Mouse (Mus musculus) layer of hippocampus, postnatal 25 days (tissue): ENCODE data around the gene Ltbp3. TPM values are rescaled to one million over a fixed set of nuclear protein-coding genes. Genes with fewer than 3 reads are reported as not detected.

ENCODE experiments used
- DNase-seq, 2 experiments: peaks; one replicate each; pipeline ENCODE4 v3.0.0; 2022; ENCODE audit warnings: mixed read lengths in 2 of 2, low spot score in 1 of 2; ENCODE audit errors: extremely low spot score in 1 of 2
- total RNA-seq, 2 experiments: library from RNA; stranded (reverse); gene quantifications; 2 replicates each; pipeline ENCODE4 v1.2.3; 2021

Gene Ltbp3
- total RNA-seq, 2 experiments from 2014 or later = 23.8 to 26.8 TPM

DNA sequence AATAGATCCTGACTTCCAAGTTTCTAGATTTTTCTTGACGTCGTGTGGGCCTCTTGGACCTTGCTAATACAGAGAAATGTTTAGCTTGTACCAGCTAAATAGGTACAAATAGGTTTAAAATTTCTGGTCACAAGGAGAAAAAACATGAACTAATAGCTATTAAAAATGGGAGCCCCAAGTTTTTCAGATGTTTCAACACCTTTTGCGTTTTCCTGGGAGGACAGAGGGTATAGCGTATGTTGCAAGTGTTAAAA, 62.0 kb downstream of the Ltbp3 start:
- no peak for DNase-seq

DNA sequence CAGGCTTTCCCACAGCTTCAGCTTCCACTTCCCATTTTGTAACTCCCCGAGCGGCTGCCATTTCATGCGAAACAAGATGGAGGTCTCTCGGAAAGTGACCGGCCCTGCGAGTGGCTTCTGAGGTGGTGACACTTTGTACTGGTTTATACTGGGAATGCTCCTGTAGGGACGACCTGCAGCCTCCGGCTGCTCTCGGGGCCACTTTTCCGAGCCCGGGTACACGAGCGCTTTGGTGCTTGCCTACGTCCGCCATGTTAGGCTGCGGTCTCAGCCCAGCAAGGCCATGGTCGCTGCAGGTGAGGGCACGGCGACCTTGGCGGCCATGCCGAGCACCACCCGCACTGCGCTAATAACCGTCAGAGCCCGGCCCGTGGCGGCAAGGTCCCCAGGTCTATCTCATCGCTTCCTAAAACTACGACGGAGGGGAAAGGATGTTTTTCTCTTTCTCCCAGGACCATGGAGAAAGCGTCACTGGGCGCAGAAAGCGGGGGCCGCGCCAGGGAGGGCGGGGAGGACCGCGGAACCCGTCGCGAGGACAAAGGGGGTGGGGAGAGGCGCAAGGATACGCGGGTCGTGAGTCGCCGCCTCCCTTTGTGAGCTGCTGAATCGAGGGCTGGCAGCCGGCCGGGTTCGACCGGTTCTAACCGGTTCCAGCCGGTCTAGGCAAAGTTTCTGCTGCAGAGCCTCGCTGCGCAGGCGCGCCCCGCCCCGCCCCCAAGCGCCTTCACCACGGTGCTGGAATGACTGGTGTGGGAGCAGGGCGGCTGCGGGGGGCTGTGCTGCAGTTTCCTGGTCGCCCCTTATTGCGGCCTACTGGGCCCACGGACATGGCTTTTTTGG, 62.6 kb downstream of the Ltbp3 start:
- peak; percentile 98 to 99 for DNase-seq

GRCm38 (mm10) chr19:5803881-5804279, 63.2 kb downstream of the Ltbp3 start:
- no peak for DNase-seq

DNA sequence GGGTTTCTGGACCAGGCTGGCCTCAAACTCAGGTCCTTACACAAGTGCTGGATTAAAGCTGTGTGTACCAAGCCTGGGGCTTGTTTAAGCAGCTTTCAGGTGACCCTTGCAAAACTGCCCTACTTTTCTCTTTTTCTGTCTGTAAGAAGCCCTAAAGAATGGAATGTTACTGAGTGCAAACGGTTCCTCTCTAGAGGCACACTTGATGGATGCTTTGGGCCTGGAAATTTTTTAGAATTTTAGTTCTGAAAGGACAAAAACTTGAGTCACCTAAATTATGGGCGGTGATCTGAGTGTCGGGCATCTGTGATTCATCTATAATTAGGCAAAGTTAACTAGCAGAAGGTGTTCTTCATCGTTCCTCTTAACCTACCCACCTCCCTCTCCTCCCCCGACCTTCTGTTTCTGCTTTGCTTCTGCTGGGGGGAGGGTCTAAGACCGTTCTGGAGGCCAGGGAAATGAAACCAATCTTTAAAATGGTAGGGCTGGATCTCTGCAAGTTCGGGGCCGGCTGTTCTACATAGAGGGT, 63.7 kb downstream of the Ltbp3 start:
- no peak for DNase-seq

GRCm38 (mm10) chr19:5806051-5806808, 65.5 kb downstream of the Ltbp3 start:
- no peak for DNase-seq

- DNase-seq = no peak
Observed at GRCm38 (mm10) chr19:5806809-5807205, 66.1 kb downstream of the Ltbp3 start.

- DNase-seq = no peak
Observed at GRCm38 (mm10) chr19:5807740-5808139, 67.0 kb downstream of the Ltbp3 start.

Other genes starting within 250 kb of the Ltbp3 start
- gene 1700020D05Rik, start 237.1 kb upstream of the Ltbp3 start, total RNA-seq = 1 to 10 TPM; 4.5 to 9.2 TPM
- gene Snx32, start 230.4 kb upstream of the Ltbp3 start, total RNA-seq = 10 to 100 TPM; 78.0 to 86.5 TPM
- not detected for gene Ovol1, start 180.3 kb upstream of the Ltbp3 start, total RNA-seq
- gene Ap5b1, start 172.9 kb upstream of the Ltbp3 start, total RNA-seq = 1 to 10 TPM; 7.7 to 8.2 TPM
- gene Rnaseh2c, start 139.0 kb upstream of the Ltbp3 start, total RNA-seq = 10 to 100 TPM; 67.6 to 85.2 TPM
- gene Kat5, start 130.7 kb upstream of the Ltbp3 start, total RNA-seq = 10 to 100 TPM; 83.1 to 87.8 TPM
- gene Rela, start 103.4 kb upstream of the Ltbp3 start, total RNA-seq = 10 to 100 TPM; 20.6 to 22.0 TPM
- 10 to 100 TPM; 15.3 to 16.1 TPM for gene Sipa1, start 77.2 kb upstream of the Ltbp3 start, total RNA-seq
- gene Map3k11, start 52.2 kb upstream of the Ltbp3 start, total RNA-seq = 10 to 100 TPM; 17.4 to 21.1 TPM
- gene Pcnx3, start 52.0 kb upstream of the Ltbp3 start, total RNA-seq = 10 to 100 TPM; 59.8 to 73.9 TPM
- gene Kcnk7, start 36.5 kb upstream of the Ltbp3 start, total RNA-seq = not detected
- 10 to 100 TPM; 14.6 to 17.2 TPM for gene Ehbp1l1, start 14.6 kb upstream of the Ltbp3 start, total RNA-seq
- 10 to 100 TPM; 29.3 to 32.9 TPM for gene Fam89b, start 11.3 kb upstream of the Ltbp3 start, total RNA-seq
- 10 to 100 TPM; 68.6 to 71.8 TPM for gene Scyl1, start 30.5 kb downstream of the Ltbp3 start, total RNA-seq
- gene Frmd8, start 134.4 kb downstream of the Ltbp3 start, total RNA-seq = 10 to 100 TPM; 15.6 to 15.8 TPM
- gene Slc25a45, start 136.9 kb downstream of the Ltbp3 start, total RNA-seq = 1 to 10 TPM; 3.1 to 3.4 TPM
- 1 to 10 TPM; 3.4 TPM for gene Tigd3, start 153.2 kb downstream of the Ltbp3 start, total RNA-seq
- 10 to 100 TPM; 82.5 to 95.6 TPM for gene Dpf2, start 172.1 kb downstream of the Ltbp3 start, total RNA-seq
- 1 to 10 TPM; 6.3 to 6.4 TPM for gene Cdc42ep2, start 183.9 kb downstream of the Ltbp3 start, total RNA-seq
- 1 to 10 TPM; 5.4 to 6.5 TPM for gene Pola2, start 223.3 kb downstream of the Ltbp3 start, total RNA-seq
- not detected for gene Slc22a20, start 245.2 kb downstream of the Ltbp3 start, total RNA-seq